Mouse (Mus musculus): Measurements from ENCODE around the gene Wfikkn1.
A peak's percentile ranks its signal among the peaks of the same experiment; 100 is the strongest.

Wfikkn1 gene

GRCm38 (mm10) chr17:25868601-25869191, 12.0 kb downstream of the Wfikkn1 start, which contains the start of gene Mcrip2:
TSS of gene Mcrip2 (minus strand) at chr17:25868764.
- peak; percentile 87 for DNase-seq (ENCODE audit: low spot score)

GRCm38 (mm10) chr17:25867836-25868600, 12.6 kb downstream of the Wfikkn1 start:
- peak; percentile 82 for DNase-seq (ENCODE audit: low spot score)

GRCm38 (mm10) chr17:25867509-25867835, 13.2 kb downstream of the Wfikkn1 start:
- DNase-seq (ENCODE audit: low spot score), result no peak

- no peak for DNase-seq (ENCODE audit: low spot score)
These were observed 14.5 kb downstream of the Wfikkn1 start for GRCm38 (mm10) chr17:25866172-25866571.

GRCm38 (mm10) chr17:25865288-25865687, 15.4 kb downstream of the Wfikkn1 start:
- no peak for DNase-seq (ENCODE audit: low spot score)

- DNase-seq (ENCODE audit: low spot score), result no peak
These were observed 16.3 kb downstream of the Wfikkn1 start for GRCm38 (mm10) chr17:25864311-25864710.

GRCm38 (mm10) chr17:25863681-25864080, 17.0 kb downstream of the Wfikkn1 start:
- no peak for DNase-seq (ENCODE audit: low spot score)

- no peak for DNase-seq (ENCODE audit: low spot score)
These were observed 18.7 kb downstream of the Wfikkn1 start for GRCm38 (mm10) chr17:25861704-25862612.

- peak; percentile 90 for DNase-seq (ENCODE audit: low spot score)
These were observed 19.6 kb downstream of the Wfikkn1 start, which contains the start of gene Wdr90 for GRCm38 (mm10) chr17:25860832-25861703. TSS of gene Wdr90 (minus strand) at chr17:25861501.

- DNase-seq (ENCODE audit: low spot score), result no peak
These were observed 20.4 kb downstream of the Wfikkn1 start for GRCm38 (mm10) chr17:25860229-25860628.

GRCm38 (mm10) chr17:25844396-25844901, 36.2 kb downstream of the Wfikkn1 start, which contains the start of gene Rhot2:
TSS of gene Rhot2 (minus strand) at chr17:25844851.
- peak; percentile 96 for DNase-seq (ENCODE audit: low spot score)

- no peak for DNase-seq (ENCODE audit: low spot score)
These were observed 36.8 kb downstream of the Wfikkn1 start for GRCm38 (mm10) chr17:25843636-25844395.

- DNase-seq (ENCODE audit: low spot score), result no peak
These were observed 37.5 kb downstream of the Wfikkn1 start for GRCm38 (mm10) chr17:25843122-25843521.

GRCm38 (mm10) chr17:25842509-25842908, 38.1 kb downstream of the Wfikkn1 start:
- DNase-seq (ENCODE audit: low spot score), result no peak

GRCm38 (mm10) chr17:25841117-25841880, 39.4 kb downstream of the Wfikkn1 start, which contains the start of gene Gm20683:
TSS of gene Gm20683 (minus strand) at chr17:25841763.
- DNase-seq (ENCODE audit: low spot score), result no peak

- DNase-seq (ENCODE audit: low spot score), result no peak
These were observed 40.1 kb downstream of the Wfikkn1 start for GRCm38 (mm10) chr17:25840519-25840918.

- no peak for DNase-seq (ENCODE audit: low spot score)
These were observed 41.0 kb downstream of the Wfikkn1 start for GRCm38 (mm10) chr17:25839455-25840235.

- DNase-seq (ENCODE audit: low spot score), result no peak
These were observed 41.8 kb downstream of the Wfikkn1 start for GRCm38 (mm10) chr17:25838904-25839303.

- no peak for DNase-seq (ENCODE audit: low spot score)
These were observed 43.1 kb downstream of the Wfikkn1 start for GRCm38 (mm10) chr17:25837533-25837932.

Measured in testis, postnatal 10 days (tissue).